Mouse (Mus musculus): ENCODE results near the gene Tenm4.

- TF ChIP-seq CTCF (IDR thresholded peaks at IDR 0.05; ENCODE audit: extremely low read depth, insufficient read length, insufficient replicate concordance, low read depth, low read length) (no peak), POLR2A (IDR thresholded peaks at IDR 0.05; ENCODE audit: low read depth, low read length) (no peak)
Observed at GRCm38 (mm10) chr7:96650435-96650834, 479.4 kb downstream of the Tenm4 start.
